ENCODE assay signal across 30 mouse cellular contexts in the genomic region with DNA sequence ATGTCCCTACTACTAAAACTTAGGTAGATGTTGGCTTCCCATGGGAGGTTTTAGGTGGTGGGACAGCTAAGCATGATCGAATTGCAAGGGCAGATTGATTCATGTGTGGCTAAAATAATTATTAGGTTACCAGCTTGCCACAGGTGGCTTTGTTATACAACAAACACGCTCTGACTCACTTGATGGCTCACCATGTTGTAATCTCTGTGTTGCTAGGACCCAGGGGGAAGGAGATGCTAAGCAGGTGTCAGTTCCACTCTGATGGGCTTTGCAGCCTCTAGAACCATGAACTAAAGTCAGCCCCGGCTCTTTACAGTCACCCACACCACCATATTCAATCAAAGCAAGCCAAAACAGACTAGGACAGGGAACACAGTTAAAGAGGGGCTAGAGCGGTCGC. TPM values are rescaled to one million over a fixed set of nuclear protein-coding genes. Genes with fewer than 3 reads are reported as not detected.
"Had no signal": no experiment of that assay in that cellular context is flagged by ENCODE, and none has a peak within 500 bp of the region (broad histone marks: within the 10 kb centered on the region; RNA-seq: fewer than 3 reads in every experiment).

No protein-coding gene starts in this region.

- H3K27me3 ChIP-seq: lung, embryonic 15.5 days; neural tube, embryonic 13.5 days had no signal

- DNase-seq: liver, postnatal 0 days; lung, adult 2 months; lung, postnatal 14 days; lung, postnatal 36 days; midbrain, embryonic 14.5 days; retina, postnatal 1 day; right cerebral cortex, adult 18-20 months; right cerebral cortex, postnatal 25 days; right cerebral cortex, postnatal 4 days; spleen, adult 18-20 months; thymus, adult 18-20 months; thymus, postnatal 14 days; thymus, postnatal 36 days had no signal

- ATAC-seq: liver, postnatal 0 days; lung, postnatal 0 days; midbrain, embryonic 16.5 days had no signal

RNA-seq across cellular contexts. Expression of a gene that starts 2.5 kb away (rescaled TPM):
- total RNA-seq: megakaryocyte, adult 5-6 weeks; megakaryocyte-erythroid progenitor cell, adult 5-6 weeks had no signal
- polyA plus RNA-seq: liver, embryonic 15.5 days; liver, postnatal 0 days; lung, adult 2 months; lung, embryonic 15.5 days; lung, postnatal 0 days; macrophage; midbrain, embryonic 10.5 days; midbrain, embryonic 12.5 days; midbrain, embryonic 14.5 days; midbrain, embryonic 16.5 days; myocyte; neural tube, embryonic 11.5 days; neural tube, embryonic 13.5 days; neural tube, embryonic 15.5 days; small intestine, adult 2 months; stomach, embryonic 14.5 days; stomach, embryonic 16.5 days had no signal

RNA-seq across cellular contexts. Expression of a gene that starts 21.5 kb away (rescaled TPM):
- total RNA-seq: megakaryocyte, adult 5-6 weeks had no signal

RNA-seq across cellular contexts. Expression of a gene that starts 39.1 kb away (rescaled TPM):
- total RNA-seq: megakaryocyte, adult 5-6 weeks; megakaryocyte-erythroid progenitor cell, adult 5-6 weeks had no signal
- polyA plus RNA-seq: liver, embryonic 15.5 days; liver, postnatal 0 days; lung, adult 2 months; lung, embryonic 15.5 days; lung, postnatal 0 days; macrophage; midbrain, embryonic 10.5 days; midbrain, embryonic 12.5 days; midbrain, embryonic 14.5 days; midbrain, embryonic 16.5 days; myocyte; neural tube, embryonic 11.5 days; neural tube, embryonic 13.5 days; neural tube, embryonic 15.5 days; small intestine, adult 2 months; stomach, embryonic 14.5 days; stomach, embryonic 16.5 days; thymus, postnatal 0 days had no signal
